Mouse (Mus musculus): ENCODE measurements around the gene Prrx1. TPM values are rescaled to one million over a fixed set of nuclear protein-coding genes. Genes with fewer than 3 reads are reported as not detected.

Gene Prrx1
- polyA plus RNA-seq, 1 experiment, result 4.6 TPM

DNA sequence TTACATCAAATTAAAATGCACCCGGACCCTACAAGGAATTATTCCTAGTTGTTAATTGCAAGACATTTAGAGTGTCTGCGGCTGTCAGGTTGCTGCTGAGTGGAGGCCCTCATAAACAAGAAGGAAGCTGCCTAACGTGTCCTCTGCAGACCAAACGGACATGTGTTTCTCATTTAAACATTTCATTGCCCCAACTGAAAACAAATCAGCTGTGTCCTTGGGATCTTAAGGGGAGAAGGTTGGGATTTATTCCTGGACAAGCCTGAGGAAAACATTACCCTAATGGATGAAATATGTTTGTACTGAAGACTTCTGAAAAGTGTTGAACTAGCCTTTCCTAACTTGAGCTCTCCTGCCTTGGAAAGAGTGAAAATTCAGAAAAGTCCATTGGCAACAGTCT is 74.6 kb downstream of the Prrx1 start:
- H3K27ac ChIP-seq (ENCODE audit: insufficient read depth, low read length), result no peak overlapping the region
- no peak overlapping the region for H3K4me3 ChIP-seq (ENCODE audit: insufficient read depth, low read length)
- no peaks in the 10 kb centered on the region for H3K4me1 ChIP-seq (ENCODE audit: control insufficient read depth, insufficient read depth, low read length)
- no peak for TF ChIP-seq CTCF (IDR thresholded peaks at IDR 0.05; ENCODE audit: extremely low read depth, insufficient read depth, low read length)
- TF ChIP-seq POLR2A (IDR thresholded peaks at IDR 0.05; ENCODE audit: extremely low read depth, insufficient read depth, low read length), result no peak

DNA sequence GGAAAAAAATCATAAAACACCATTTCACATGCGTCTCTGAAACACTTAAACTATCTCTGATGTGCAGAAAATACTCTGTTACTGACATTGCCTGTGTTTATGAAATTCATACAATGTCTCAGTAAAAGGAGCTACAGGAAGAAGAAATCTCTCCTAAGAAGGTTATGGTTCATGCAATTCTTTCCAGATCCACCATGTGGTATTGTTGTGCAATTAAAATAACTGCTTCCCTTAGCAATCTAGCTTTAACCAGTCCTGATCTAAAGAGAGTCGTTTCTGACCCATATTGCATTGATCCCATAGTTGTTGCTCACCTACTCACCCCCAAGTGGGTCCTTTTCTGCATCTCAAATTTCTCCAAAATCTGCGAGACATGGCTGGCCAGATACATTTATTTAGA is 82.3 kb downstream of the Prrx1 start:
- no peaks in the 10 kb centered on the region for H3K4me1 ChIP-seq (ENCODE audit: control insufficient read depth, insufficient read depth, low read length)
- H3K27ac ChIP-seq (ENCODE audit: insufficient read depth, low read length), result no peak overlapping the region
- TF ChIP-seq POLR2A (IDR thresholded peaks at IDR 0.05; ENCODE audit: extremely low read depth, insufficient read depth, low read length), result no peak
- no peak for TF ChIP-seq CTCF (IDR thresholded peaks at IDR 0.05; ENCODE audit: extremely low read depth, insufficient read depth, low read length)
- no peak overlapping the region for H3K4me3 ChIP-seq (ENCODE audit: insufficient read depth, low read length)

DNA sequence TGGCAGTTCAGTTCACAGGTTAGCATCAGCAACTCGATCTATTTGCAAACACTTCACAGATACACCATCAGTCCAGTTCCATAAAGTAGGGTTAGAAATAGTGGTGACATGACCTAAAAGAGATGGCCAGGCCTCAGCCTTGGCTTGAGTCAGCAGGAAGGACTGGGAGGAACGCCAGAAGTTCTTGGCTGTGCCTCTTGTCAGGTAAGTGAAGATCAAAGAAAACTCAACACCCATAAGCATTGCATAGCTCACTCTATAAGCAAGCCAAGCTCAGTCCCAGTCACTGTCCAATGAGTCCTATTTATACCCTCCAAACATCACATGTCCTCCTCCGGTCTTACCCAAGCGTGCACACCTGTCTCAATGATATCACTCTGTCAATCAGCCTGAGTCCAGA is 87.2 kb downstream of the Prrx1 start:
- TF ChIP-seq CTCF (IDR thresholded peaks at IDR 0.05; ENCODE audit: extremely low read depth, insufficient read depth, low read length) (no peak), POLR2A (IDR thresholded peaks at IDR 0.05; ENCODE audit: extremely low read depth, insufficient read depth, low read length) (no peak)
- H3K4me1 ChIP-seq (ENCODE audit: control insufficient read depth, insufficient read depth, low read length), result no peaks in the 10 kb centered on the region
- no peak overlapping the region for H3K27ac ChIP-seq (ENCODE audit: insufficient read depth, low read length)
- no peak overlapping the region for H3K4me3 ChIP-seq (ENCODE audit: insufficient read depth, low read length)

DNA sequence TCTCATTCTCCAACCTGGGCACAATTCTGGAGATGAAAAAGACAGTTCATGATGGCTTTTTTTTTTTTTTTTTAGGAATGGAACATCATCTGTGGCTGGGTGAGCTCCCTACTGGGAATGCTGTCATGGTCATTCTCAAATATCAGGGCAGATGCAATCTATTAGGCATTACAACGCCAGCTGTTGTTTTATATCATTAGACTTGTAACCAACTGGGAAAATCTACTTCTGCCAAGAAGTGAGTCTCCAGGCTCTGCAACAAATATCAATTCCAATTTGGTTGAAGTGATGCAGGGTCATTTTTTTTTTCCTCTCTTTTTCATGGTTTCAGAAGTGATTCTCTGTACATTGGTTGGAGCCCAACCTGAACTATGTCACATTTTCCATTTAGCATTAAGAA is 91.7 kb downstream of the Prrx1 start:
- no peak overlapping the region for H3K27ac ChIP-seq (ENCODE audit: insufficient read depth, low read length)
- H3K4me1 ChIP-seq (ENCODE audit: control insufficient read depth, insufficient read depth, low read length), result no peaks in the 10 kb centered on the region
- TF ChIP-seq CTCF (IDR thresholded peaks at IDR 0.05; ENCODE audit: extremely low read depth, insufficient read depth, low read length) (no peak), POLR2A (IDR thresholded peaks at IDR 0.05; ENCODE audit: extremely low read depth, insufficient read depth, low read length) (no peak)
- H3K4me3 ChIP-seq (ENCODE audit: insufficient read depth, low read length), result no peak overlapping the region

DNA sequence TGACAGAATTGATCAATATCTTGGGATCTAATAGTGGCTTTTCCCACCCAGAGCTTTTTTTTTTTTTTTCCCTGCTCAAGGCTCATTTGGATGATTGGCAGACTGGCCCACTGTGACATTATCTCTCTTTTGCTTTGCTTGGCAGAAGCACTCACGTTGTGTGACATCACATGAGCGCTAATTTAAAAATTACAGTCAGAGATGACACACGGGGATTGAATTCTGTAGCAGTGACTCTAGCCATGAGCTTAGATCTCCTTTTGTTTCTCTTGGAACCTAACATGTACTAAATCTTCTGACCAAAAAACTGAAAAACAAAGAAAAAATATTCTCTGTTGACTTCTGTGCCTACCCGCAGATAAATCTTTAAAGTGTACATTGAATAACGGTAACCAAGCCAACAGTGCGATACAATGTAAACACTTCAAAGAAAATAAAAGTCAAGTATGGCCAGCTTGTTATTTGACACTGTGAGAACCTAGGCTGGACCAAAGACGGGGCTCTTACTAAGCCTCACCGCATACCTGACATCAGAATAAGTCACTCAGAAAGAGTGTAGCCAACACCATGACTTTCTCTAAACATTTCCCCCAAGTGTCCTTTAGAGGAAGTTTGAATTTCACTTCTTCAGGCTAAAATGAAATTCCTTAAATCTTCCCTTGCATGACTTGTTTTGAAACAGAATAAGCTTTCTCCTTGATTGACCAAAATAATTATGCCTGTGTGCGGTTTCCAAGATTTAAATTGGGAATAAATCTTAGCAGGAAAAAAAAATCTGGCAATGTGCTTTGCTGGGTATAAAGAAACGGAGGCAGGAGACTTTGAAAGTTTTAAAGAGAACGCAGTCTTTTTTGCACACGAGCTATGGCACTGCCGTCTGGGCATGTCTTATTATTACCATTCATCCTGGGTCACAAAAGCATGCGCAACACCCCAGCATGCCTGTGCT is 104.3 kb downstream of the Prrx1 start:
- TF ChIP-seq CTCF (IDR thresholded peaks at IDR 0.05; ENCODE audit: extremely low read depth, insufficient read depth, low read length) (no peak), POLR2A (IDR thresholded peaks at IDR 0.05; ENCODE audit: extremely low read depth, insufficient read depth, low read length) (no peak)
- no peak overlapping the region for H3K27ac ChIP-seq (ENCODE audit: insufficient read depth, low read length)
- H3K4me1 ChIP-seq (ENCODE audit: control insufficient read depth, insufficient read depth, low read length), result no peaks in the 10 kb centered on the region
- H3K4me3 ChIP-seq (ENCODE audit: insufficient read depth, low read length), result no peak overlapping the region

DNA sequence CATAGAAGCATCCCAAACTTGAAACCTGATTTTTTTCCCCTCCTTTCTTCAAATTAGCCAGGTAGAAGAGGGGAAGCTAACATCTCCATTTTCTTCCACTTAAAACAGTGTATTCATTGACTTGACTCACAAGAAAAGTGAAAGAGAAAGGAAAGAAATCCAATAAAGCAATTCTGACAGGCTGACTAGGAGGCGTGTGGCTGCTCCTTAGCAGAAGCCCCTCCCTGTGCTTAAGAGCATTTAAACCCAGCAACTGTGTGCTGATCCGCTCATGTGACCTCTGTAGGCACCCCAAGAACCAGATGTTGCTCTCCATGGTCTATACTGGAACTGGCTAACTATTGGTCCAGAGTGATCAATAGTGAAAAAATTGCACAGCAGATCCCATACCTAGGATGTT is 114.7 kb downstream of the Prrx1 start:
- TF ChIP-seq POLR2A (IDR thresholded peaks at IDR 0.05; ENCODE audit: extremely low read depth, insufficient read depth, low read length), result no peak
- TF ChIP-seq CTCF (IDR thresholded peaks at IDR 0.05; ENCODE audit: extremely low read depth, insufficient read depth, low read length), result no peak
- H3K4me3 ChIP-seq (ENCODE audit: insufficient read depth, low read length), result no peak overlapping the region
- no peaks in the 10 kb centered on the region for H3K4me1 ChIP-seq (ENCODE audit: control insufficient read depth, insufficient read depth, low read length)
- H3K27ac ChIP-seq (ENCODE audit: insufficient read depth, low read length), result no peak overlapping the region

DNA sequence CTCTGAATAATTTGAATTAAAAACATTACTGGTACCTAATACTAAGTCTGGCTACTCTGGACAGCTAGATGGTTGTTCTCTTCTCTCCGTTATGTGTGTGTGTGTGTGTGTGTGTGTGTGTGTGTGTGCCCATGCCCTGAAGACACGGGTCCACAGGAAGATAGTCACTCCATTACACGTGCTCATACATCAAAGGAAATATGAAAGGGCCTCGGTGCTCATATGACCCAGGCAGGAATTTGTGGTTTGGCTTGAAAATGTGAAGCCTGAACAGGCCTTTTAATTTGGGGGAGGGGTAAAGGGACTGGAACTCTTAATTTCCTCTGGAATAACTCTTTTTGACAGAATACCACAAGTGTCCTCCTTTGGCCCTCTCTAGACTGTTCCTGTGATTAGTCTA is 115.5 kb downstream of the Prrx1 start:
- H3K27ac ChIP-seq (ENCODE audit: insufficient read depth, low read length), result no peak overlapping the region
- TF ChIP-seq CTCF (IDR thresholded peaks at IDR 0.05; ENCODE audit: extremely low read depth, insufficient read depth, low read length) (no peak), POLR2A (IDR thresholded peaks at IDR 0.05; ENCODE audit: extremely low read depth, insufficient read depth, low read length) (no peak)
- no peak overlapping the region for H3K4me3 ChIP-seq (ENCODE audit: insufficient read depth, low read length)
- no peaks in the 10 kb centered on the region for H3K4me1 ChIP-seq (ENCODE audit: control insufficient read depth, insufficient read depth, low read length)

Other genes starting within 250 kb of the Prrx1 start
- gene Mroh9, start 228.0 kb downstream of the Prrx1 start, polyA plus RNA-seq (2012; rRNA removed), result not detected in 2 replicates
- 7.3 and 8.9 TPM in 2 replicates for gene Gorab, start 90.0 kb upstream of the Prrx1 start, polyA plus RNA-seq (2012; rRNA removed)

Measured in cortical plate, adult 2 months (tissue).